Mouse (Mus musculus) myocyte (in vitro differentiated cells): ENCODE results near the gene Zmynd11. TPM values are rescaled to one million over a fixed set of nuclear protein-coding genes. Genes with fewer than 3 reads are reported as not detected.

Source experiments
- H3K27me3 ChIP-seq: one replicate; pipeline ENCODE4 v1.6.1; 2011; ENCODE audit not compliant: control insufficient read depth, insufficient read depth, insufficient read length
- H3K36me3 ChIP-seq: one replicate; pipeline ENCODE4 v1.6.1; 2011; ENCODE audit not compliant: control insufficient read depth, insufficient read depth
- H3K4me2 ChIP-seq: one replicate; pipeline ENCODE4 v1.6.1; 2011; ENCODE audit warnings: low read depth, control low read depth
- H3K4me3 ChIP-seq: one replicate; pipeline ENCODE4 v1.5.1; 2011; ENCODE audit warnings: mild to moderate bottlenecking, control low read depth, moderate library complexity
- H3K79me2 ChIP-seq: one replicate; pipeline ENCODE4 v1.6.1; 2011; ENCODE audit not compliant: control insufficient read depth, insufficient read depth
- H3ac ChIP-seq: one replicate; pipeline ENCODE4 v1.6.1; 2011; ENCODE audit not compliant: control insufficient read depth, insufficient read length
- CEBPB ChIP-seq: IDR thresholded peaks from 2 replicates; pipeline ENCODE4 v1.6.1; 2011; ENCODE audit warnings: mild to moderate bottlenecking, moderate library complexity; ENCODE audit not compliant: poor library complexity, insufficient read depth, severe bottlenecking
- E2F4 ChIP-seq: IDR thresholded peaks from one replicate; pipeline ENCODE4 v1.6.1; 2011; ENCODE audit warnings: mild to moderate bottlenecking, control low read depth, moderate library complexity; ENCODE audit not compliant: insufficient read depth
- MAX ChIP-seq: IDR thresholded peaks from one replicate; pipeline ENCODE4 v1.6.1; 2011; ENCODE audit warnings: low read depth, mild to moderate bottlenecking, control low read depth
- MYOD1 ChIP-seq, 3 experiments: IDR thresholded peaks; one replicate each; pipeline ENCODE4 v1.6.1; 2011; ENCODE audit warnings: control low read depth in 2 of 3, low read depth in 2 of 3, mild to moderate bottlenecking in 2 of 3, moderate library complexity in 1 of 3; ENCODE audit not compliant: insufficient read length in 2 of 3, control insufficient read depth in 1 of 3
- MYOG ChIP-seq, 3 experiments: IDR thresholded peaks; one replicate each; pipeline ENCODE4 v1.6.1; 2011; ENCODE audit warnings: control low read depth in 2 of 3, low read depth in 2 of 3, mild to moderate bottlenecking in 2 of 3; ENCODE audit not compliant: insufficient read length in 2 of 3, control insufficient read depth in 1 of 3, insufficient read depth in 1 of 3
- POLR2A ChIP-seq: IDR thresholded peaks from one replicate; pipeline ENCODE4 v1.6.1; 2011; ENCODE audit warnings: low read depth, mild to moderate bottlenecking, control low read depth, moderate library complexity; ENCODE audit not compliant: insufficient read length
- POLR2AphosphoS2 ChIP-seq: IDR thresholded peaks from one replicate; pipeline ENCODE4 v1.6.1; 2011; ENCODE audit warnings: low read depth, control low read depth; ENCODE audit not compliant: insufficient read length
- REST ChIP-seq: IDR thresholded peaks from one replicate; pipeline ENCODE4 v1.6.1; 2011; ENCODE audit warnings: mild to moderate bottlenecking, control low read depth, moderate library complexity; ENCODE audit not compliant: insufficient read depth, insufficient read length
- SRF ChIP-seq: IDR thresholded peaks from one replicate; pipeline ENCODE4 v1.6.1; 2011; ENCODE audit warnings: low read depth; ENCODE audit not compliant: control insufficient read depth, insufficient read length
- TCF12 ChIP-seq: IDR thresholded peaks from one replicate; pipeline ENCODE4 v1.6.1; 2011; ENCODE audit warnings: mild to moderate bottlenecking, control low read depth; ENCODE audit not compliant: poor library complexity, insufficient read depth, severe bottlenecking
- TCF3 ChIP-seq: IDR thresholded peaks from one replicate; pipeline ENCODE4 v1.6.1; 2011; ENCODE audit warnings: low read depth, control low read depth; ENCODE audit not compliant: insufficient read length
- USF1 ChIP-seq: IDR thresholded peaks from one replicate; pipeline ENCODE4 v1.6.1; 2011; ENCODE audit warnings: low read depth, mild to moderate bottlenecking, control low read depth, moderate library complexity
- polyA plus RNA-seq: library from polyadenylated mRNA; unstranded; fragments of >200 nt; fragmentation: generic; extraction: Trizol; gene quantifications from one replicate; pipeline ENCODE4 v1.2.1, GENCODE M21; 2012; ENCODE audit warnings: missing spikeins

Zmynd11 gene
- polyA plus RNA-seq, 1 experiment, result 39.1 TPM

- no peaks in the 10 kb centered on the region for H3K36me3 ChIP-seq
- no peak overlapping the region for H3ac ChIP-seq
- TF ChIP-seq SRF (no peak), MYOG (IDR thresholded peaks at IDR 0.05; ENCODE audit: control insufficient read depth in 1 of 3, insufficient read depth in 1 of 3, insufficient read length in 2 of 3, low read depth in 2 of 3) (no peak), REST (no peak)
- no peak overlapping the region for H3K4me3 ChIP-seq
- H3K79me2 ChIP-seq, result no peaks in the 10 kb centered on the region
- H3K27me3 ChIP-seq, result no peaks in the 10 kb centered on the region
- H3K4me2 ChIP-seq, result peak overlapping the region; percentile 39
Observed at GRCm38 (mm10) chr13:9775901-9776300, 10.8 kb upstream of the Zmynd11 start.

GRCm38 (mm10) chr13:9774077-9774476 lies 8.9 kb upstream of the Zmynd11 start:
- no peak for TF ChIP-seq POLR2A
- no peak for TF ChIP-seq USF1
- no peak for TF ChIP-seq TCF12
- no peak overlapping the region for H3K4me2 ChIP-seq
- H3K79me2 ChIP-seq, result no peaks in the 10 kb centered on the region

GRCm38 (mm10) chr13:9767279-9767678 lies 2.1 kb upstream of the Zmynd11 start:
- Histone ChIP-seq H3K4me2 (no peak overlapping the region), H3K27me3 (no peaks in the 10 kb centered on the region), H3ac (no peak overlapping the region), H3K36me3 (no peaks in the 10 kb centered on the region), H3K79me2 (peaks cover 15% of the 10 kb centered on the region), H3K4me3 (no peak overlapping the region)
- TF ChIP-seq MYOD1 (IDR thresholded peaks at IDR 0.05; ENCODE audit: control insufficient read depth in 1 of 3, insufficient read length in 2 of 3, low read depth in 2 of 3) (no peak), USF1 (no peak), MYOG (IDR thresholded peaks at IDR 0.05; ENCODE audit: control insufficient read depth in 1 of 3, insufficient read depth in 1 of 3, insufficient read length in 2 of 3, low read depth in 2 of 3) (no peak), SRF (no peak)

More at GRCm38 (mm10) chr13:9774077-9774476, 8.9 kb upstream of the Zmynd11 start:
- Histone ChIP-seq H3K36me3 (no peaks in the 10 kb centered on the region), H3K27me3 (no peaks in the 10 kb centered on the region), H3ac (no peak overlapping the region), H3K4me3 (no peak overlapping the region)

- no peak for TF ChIP-seq E2F4
- TF ChIP-seq TCF3, result no peak
- TF ChIP-seq USF1, result no peak
- TF ChIP-seq TCF12, result no peak
- no peak for TF ChIP-seq POLR2A
- TF ChIP-seq CEBPB, result no peak
- Histone ChIP-seq H3K4me2 (no peak overlapping the region), H3K79me2 (peaks cover 23% of the 10 kb centered on the region), H3K27me3 (no peaks in the 10 kb centered on the region), H3K36me3 (no peaks in the 10 kb centered on the region), H3K4me3 (no peak overlapping the region), H3ac (no peak overlapping the region)
Observed at GRCm38 (mm10) chr13:9766497-9766896, 1.4 kb upstream of the Zmynd11 start.

GRCm38 (mm10) chr13:9765537-9765851 lies 364 bp upstream of the Zmynd11 start:
- H3K27me3 ChIP-seq, result no peaks in the 10 kb centered on the region
- H3K79me2 ChIP-seq, result peaks cover 33% of the 10 kb centered on the region
- peak overlapping the region; percentile 90 for H3K4me2 ChIP-seq
- TF ChIP-seq REST, result no peak
- TF ChIP-seq USF1, result no peak
- no peak for TF ChIP-seq POLR2AphosphoS2
- TF ChIP-seq TCF12, result no peak
- no peak for TF ChIP-seq SRF
- TF ChIP-seq POLR2A, result no peak
- no peak for TF ChIP-seq TCF3
- no peak for TF ChIP-seq MAX
- no peak for TF ChIP-seq E2F4
- no peak for TF ChIP-seq MYOG (IDR thresholded peaks at IDR 0.05; ENCODE audit: control insufficient read depth in 1 of 3, insufficient read depth in 1 of 3, insufficient read length in 2 of 3, low read depth in 2 of 3)
- no peaks in the 10 kb centered on the region for H3K36me3 ChIP-seq
- peak overlapping the region; percentile 100 for H3ac ChIP-seq
- peak overlapping the region; percentile 63 for H3K4me3 ChIP-seq
